Mouse (Mus musculus) small intestine, adult 2 months (tissue): ENCODE measurements at regions not wholly inside any gene's neighbourhood (a gene's known extent, or its start where the extent isn't known, plus 50 kb on each side); places are given as distances from the start of the nearest gene placed in this dataset.

Experiments
- CTCF ChIP-seq: fragments of 200-500 bp; IDR thresholded peaks from 2 replicates; pipeline ENCODE4 v1.5.1; 2012; ENCODE audit warnings: low read depth, mild to moderate bottlenecking, control low read depth, inconsistent platforms, low read length, moderate library complexity, mixed read lengths; ENCODE audit not compliant: insufficient replicate concordance, insufficient read length; ENCODE audit errors: extremely low read depth
- POLR2A ChIP-seq: fragments of 200-500 bp; IDR thresholded peaks from 2 replicates; pipeline ENCODE4 v1.6.1; 2012; ENCODE audit warnings: low read depth, mild to moderate bottlenecking, control low read depth, inconsistent platforms, low read length, moderate library complexity

DNA sequence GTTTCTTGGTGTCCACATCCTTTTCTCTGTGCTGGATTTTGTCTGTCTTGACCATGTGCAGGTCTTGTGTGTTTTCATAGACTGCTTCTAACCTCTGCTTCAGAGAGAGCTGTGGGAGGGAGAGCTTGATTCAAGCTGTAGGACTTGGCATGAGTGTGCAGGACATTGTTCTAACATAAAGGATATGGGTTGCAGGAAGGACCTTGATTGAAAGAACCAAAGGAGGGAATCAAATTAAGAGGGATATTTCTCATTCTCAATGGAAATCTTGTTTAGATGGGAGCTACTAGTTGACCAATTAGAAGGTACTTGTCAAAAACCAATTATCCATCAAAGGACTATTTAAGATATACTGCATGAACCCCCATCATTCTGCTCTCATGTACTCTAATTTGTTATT, 244.9 kb upstream of the Xrcc4 start:
- TF ChIP-seq CTCF (no peak), POLR2A (no peak)
